Mouse (Mus musculus) frontal cortex, adult (tissue): Measurements from ENCODE around the gene Efnb2.
A peak's percentile ranks its signal among the peaks of the same experiment; 100 is the strongest.

ENCODE experiments used
- ATAC-seq: cut with Nextera tagmentation; 2 replicates; pipeline ENCODE4 v1.9.2; 2017; ENCODE audit warnings: mild to moderate bottlenecking, moderate library complexity, mixed read lengths; ENCODE audit not compliant: low TSS enrichment

Efnb2 gene

GRCm38 (mm10) chr8:8661103-8661758 lies at the start of gene Efnb2:
TSS of gene Efnb2 (minus strand) at chr8:8661242.
- peak; percentile 72 for ATAC-seq

DNA sequence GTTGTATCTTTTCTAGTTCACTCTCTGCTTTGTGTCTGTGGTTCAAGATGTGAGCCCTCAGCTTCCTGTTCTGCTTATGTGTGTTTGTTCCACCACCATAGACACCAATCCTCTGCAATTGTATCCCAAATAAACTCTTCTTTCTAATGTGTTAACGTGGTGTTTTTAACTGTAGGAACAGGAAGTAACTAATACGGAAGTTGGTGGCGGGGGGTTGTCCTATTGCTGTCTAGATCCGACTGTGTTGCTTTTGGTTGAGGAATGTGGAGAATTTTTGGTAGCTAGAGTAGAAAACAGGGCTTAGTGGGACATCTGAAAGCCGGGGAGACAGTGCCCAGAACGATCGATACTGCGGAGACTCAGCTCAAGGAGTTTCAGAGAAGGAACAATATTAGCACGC lies 43.8 kb upstream of the Efnb2 start:
- no peak for ATAC-seq

DNA sequence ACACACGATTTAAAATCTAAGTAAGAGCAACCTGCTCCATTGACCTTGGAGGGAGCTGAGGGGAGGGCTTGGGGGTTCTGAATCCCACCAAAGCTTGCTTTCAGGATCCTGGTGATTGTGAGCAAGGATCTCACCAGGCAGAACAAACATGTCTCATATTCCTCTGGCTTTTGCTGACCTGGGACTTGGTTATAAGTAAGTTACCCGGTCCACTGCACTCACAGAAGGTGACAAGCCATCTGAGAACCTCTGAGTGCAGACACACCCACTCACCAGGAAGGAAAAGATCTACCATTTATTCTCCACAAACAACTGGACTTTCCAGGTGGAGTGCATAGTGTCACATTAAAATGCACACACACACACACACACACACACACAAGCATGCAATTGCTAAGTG lies 42.6 kb upstream of the Efnb2 start:
- ATAC-seq: no peak

- no peak for ATAC-seq
Observed at GRCm38 (mm10) chr8:8700821-8701220, 39.8 kb upstream of the Efnb2 start.

DNA sequence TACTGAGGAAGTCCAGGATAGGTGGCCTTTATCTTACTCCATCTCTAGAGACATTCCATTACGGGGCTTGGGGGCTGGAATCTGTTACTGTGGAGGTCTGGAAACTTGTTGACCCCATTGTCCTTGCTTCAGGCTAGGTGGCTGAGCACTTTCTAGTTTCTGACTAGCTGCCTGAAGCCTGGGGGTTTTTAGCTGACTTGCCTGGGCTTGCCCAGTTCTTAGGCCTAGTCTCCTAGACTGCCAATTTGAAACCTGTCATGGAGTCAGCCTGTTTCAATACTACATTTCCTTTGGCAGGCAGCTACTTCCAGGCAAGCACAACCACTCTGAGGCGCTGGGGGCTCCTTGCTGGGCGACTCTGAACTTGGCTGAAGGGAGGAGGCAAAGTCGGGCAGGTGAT lies 39.2 kb upstream of the Efnb2 start:
- no peak for ATAC-seq

- ATAC-seq: peak; percentile 94
Observed at GRCm38 (mm10) chr8:8690146-8691092, 29.4 kb upstream of the Efnb2 start, which contains the start of gene Arglu1. TSS of gene Arglu1 (minus strand) at chr8:8690521.

DNA sequence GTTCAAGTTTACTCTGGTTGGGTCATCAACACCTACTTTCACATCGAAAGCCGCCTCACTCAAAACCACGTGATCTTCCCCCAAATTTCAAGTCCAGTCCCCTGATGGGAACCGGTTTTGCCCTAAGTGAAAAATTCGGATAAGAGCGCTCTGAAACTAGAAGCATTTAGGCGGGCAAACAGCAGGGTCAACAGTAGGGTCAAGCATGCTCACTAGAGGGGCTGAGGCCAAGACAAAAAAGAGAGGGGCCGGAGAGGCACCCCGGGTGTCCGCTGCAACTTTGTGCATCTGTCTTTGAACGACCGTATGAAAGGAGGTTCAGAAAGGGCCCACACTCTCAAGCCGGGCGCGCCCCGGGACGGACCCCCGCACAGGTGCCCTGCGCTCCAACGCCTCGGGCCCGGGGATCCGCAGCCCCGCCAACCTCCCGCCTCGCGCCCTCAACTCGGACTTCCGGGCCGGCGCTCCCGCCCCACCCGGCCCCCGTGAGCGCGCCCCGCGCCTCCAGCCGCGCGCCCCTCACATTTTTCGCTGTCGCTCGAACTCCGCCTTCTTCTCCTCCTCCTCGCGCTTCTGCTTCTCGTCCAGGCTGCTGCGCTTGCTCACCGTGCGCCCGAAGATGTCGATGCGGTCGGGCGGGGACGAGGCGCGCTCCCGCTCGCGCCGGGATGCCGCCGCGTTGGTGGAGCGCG lies 28.6 kb upstream of the Efnb2 start:
- peak; percentile 87 for ATAC-seq

GRCm38 (mm10) chr8:8688823-8689453 lies 27.9 kb upstream of the Efnb2 start:
- no peak for ATAC-seq

DNA sequence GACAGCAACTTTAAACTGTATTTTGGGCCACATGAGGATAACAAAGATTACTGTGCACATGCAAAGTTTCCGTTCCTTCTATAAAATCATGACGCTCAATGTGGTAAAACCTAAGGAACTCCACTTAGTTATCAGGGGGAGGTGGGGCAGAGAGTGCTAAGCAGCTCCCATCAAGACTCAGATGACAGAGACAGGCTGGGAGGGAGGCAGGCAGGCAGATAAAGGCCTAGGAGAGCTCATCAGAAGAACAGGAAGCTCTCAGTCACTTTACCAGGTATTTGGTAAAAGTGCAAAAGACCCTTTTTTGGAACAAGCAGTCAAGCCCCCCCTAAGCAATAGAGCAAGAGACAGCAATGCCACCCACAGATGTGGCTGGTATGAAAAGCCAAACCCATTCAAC lies 24.5 kb upstream of the Efnb2 start:
- ATAC-seq: no peak

GRCm38 (mm10) chr8:8682697-8683096 lies 21.7 kb upstream of the Efnb2 start:
- no peak for ATAC-seq

DNA sequence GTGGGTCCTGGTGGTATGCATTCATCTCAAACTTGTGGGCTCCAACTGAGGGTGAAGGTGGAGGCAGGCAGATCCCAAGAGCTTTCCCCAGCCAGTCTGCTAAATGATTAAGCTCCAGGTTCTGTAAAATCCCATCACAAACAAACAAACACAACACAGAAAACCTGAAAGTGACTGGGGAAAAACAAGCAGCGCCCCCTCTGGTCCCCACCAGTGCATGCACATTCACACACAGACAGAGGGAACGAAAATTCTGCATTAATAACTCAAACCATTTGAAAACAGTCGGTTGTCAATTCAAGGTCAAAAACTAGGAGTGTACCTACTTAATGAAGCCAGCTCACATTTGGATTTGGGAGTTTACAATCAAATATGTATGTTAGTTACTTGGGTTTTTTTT lies 17.2 kb upstream of the Efnb2 start:
- no peak for ATAC-seq

- no peak for ATAC-seq
Observed at GRCm38 (mm10) chr8:8674864-8675263, 13.8 kb upstream of the Efnb2 start.

GRCm38 (mm10) chr8:8661759-8662138 lies 707 bp upstream of the Efnb2 start:
- ATAC-seq: peak; percentile 33

GRCm38 (mm10) chr8:8660307-8661098 lies 539 bp downstream of the Efnb2 start:
- no peak; the same call in none of the 2 replicates for ATAC-seq

DNA sequence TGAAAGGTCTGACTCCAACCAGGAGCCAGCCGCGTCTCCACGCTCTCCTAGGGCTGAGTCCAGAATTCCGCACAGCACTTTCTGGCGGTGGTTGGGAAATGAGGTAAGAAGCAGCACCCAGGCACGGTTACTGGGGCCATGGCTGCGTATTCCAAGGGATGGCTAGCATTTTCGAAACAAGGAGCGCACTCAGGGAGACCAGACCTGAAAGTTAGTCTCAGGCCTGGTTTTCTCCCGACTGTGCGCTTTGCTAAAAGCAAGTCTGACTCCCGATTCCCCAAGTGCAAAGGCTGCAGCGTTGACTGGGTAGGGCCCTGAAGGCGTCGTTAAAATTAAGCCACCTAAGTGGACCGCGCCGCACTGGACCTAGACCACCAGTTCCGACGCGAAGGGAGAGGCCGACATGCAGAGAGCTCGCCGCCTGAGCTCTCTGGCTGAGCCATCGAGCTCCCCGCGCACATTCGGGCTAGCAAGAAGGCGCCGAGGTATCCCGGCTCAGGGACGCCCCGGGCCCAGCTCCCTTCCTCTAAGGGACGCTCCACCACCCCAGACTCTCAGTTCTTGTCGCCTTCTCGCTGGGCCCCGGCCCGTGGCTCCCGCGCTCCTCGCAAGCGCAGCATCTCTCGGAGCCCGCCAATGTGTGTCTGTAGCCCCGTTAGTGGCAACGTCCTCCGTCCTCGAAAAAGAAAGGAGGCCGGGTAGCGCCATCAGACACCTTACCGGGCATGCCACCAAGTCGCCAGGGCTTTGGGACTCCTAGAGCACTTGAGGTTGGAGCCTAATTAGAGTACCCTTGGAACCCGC lies 1.3 kb downstream of the Efnb2 start:
- peak; percentile 1; the same call in 1 of the 2 replicates for ATAC-seq

DNA sequence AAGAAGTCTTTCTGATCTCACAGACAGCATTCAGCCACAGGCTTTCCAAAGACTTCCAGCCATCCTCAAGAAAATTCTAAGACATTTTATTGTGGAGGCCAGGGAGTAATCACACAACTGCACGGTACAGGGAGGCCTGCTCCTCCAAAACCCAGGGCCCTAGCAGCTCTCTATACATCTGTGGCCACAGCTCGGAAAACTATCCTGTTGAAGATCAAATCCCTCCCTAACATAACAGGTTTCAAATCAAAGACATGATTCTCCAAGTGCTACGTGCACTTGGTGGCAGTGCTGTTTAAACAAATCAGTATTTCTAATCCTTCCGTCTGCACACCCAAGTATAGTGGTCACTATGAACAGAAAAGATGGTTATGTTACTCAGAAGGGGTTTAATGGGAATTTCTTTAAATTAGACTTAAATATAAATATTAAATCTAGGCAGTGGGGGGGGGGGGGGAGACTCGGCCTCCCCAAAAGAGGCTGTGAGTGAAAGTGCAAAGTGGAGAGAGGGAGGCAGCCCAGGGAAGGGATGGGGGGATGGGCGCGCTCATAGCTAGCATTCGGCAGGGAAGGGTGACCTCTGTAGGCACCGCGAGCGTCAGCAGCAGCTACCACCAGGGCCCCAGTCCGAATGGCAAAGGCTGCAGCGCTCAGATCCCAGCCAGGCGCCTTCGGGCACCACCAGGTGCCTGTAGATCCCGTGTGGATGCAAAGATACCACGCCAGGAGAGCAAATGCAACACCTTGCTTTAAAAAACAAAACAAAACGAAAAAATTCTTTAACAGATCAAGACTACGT lies 2.4 kb downstream of the Efnb2 start:
- peak; percentile 17 for ATAC-seq

DNA sequence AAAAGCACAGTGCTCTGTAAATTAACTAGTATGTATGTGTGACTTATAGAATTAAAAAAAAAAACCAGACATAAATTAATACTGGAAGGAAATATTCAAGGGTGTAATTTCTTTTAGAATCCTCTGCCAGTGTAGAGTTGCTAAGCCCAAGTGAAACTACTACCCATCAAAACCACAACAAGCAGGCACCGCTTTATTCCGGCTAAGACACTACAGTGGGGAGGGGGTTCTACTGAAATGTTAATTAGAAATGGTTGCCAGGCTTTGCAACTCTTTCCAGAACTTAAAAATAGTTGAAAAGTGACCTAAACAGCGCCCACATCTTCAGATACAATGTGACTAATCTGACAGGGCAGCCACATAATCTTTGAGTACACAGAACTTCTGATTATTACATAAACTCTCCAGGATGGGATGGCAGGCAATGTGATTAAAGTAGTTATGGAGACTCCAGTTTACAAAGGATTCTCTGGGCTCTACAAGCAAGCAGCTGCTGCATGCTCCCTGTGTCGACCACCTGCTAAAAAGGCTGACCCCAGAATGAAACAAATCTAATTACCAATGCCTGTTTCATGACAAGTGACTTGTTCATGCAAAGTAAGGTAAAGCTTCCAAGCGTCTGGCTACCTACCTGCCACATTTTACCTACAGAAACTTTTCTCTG lies 3.2 kb downstream of the Efnb2 start:
- no peak for ATAC-seq

DNA sequence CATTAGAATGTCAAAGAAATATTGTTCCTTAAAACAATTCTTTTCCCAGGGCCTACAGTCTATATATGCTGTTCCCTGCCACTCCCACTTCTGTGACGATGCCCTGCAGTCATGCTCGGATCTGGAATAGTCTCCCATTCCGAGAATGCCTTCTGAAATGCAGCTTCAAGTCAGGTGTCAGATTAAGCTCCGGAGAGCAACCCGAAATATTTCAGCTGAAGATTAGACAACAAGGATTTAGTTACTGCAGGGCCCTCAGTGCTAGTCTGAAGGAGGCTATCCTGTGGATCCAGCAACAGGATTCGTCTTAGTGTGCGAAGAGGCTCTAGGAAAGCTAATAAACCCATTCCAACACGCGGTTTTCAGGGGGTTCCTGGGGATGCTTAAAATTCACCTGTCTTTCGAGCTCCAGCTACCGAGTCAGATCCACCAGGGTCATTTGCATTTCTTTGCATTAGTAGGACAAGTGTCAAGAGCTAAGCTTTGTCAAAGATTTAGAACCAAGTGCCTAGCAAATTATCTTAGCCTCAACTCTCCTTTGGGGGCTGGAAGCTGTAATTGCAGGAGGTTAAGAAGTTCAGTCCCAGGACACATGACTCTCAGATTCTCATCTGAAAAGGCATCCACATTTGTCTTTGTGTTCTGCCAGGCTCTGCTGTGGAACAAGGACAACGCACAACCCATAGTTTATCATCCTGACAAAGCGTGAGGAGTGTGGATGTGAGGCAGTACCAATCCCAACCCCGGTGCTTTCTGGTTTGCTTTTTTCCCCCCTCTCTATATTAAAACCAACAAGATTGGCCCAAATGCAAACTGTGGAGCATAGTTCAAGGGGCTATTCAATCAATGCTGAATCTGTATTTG lies 4.2 kb downstream of the Efnb2 start:
- no peak for ATAC-seq
